Mouse (Mus musculus) kidney, postnatal 36 days (tissue): Measurements from ENCODE around the gene Ap3b1.

Experiments used
- DNase-seq, 2 experiments: peaks; one replicate each; pipeline ENCODE4 v3.0.0; 2021 to 2022; ENCODE audit warnings: mixed read lengths in 2 of 2

Gene Ap3b1

DNA sequence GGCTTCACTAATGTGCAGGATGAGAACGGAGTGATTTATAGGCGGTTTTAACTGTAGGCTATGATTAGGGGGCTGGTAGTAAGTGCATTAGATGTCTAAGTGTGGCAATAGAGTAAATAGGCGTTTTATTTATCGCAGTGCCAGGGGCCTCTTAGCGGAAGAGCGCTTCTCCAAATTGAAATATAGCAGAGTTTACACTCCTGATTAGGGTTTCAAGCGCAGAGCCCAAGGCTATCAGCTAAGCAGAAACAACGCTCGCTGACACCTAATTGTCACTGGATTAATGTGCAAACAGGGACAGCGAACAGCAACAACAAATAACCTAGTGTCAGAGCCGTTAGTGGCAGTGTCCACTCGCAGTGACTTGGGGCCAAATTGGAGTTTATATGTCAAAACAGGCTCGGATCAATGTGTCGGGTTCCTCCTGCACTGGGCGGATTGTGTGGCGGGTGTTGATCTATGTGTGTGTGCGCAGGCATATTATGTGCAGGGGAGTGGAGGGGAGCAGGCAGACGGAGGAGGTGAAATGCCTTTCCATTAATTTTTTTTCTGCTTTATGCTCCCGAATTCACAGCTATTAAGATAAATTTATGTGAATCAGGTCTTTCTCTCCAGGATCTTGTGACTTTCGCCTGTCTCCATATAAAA, 237.8 kb downstream of the Ap3b1 start:
- no peak for DNase-seq

DNA sequence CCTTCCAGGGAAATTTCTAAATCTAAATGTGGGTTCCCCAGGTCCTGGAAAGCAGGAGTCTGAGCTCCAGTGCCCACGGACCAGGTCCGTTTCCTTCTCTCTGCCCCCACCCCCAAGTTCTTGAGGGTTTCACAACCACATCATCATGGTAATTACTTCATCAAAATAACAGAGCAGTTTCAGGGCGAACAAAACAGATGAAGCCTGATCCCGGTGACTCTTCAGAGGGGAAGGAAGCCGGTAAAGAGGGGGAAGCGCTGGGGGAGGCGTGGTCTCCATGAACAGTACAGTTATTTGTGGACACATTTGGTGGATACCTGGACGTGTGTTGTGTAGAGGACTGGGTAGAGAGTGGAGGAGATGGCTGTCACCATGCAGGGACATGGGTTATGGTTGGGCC, 241.0 kb downstream of the Ap3b1 start:
- no peak for DNase-seq

DNA sequence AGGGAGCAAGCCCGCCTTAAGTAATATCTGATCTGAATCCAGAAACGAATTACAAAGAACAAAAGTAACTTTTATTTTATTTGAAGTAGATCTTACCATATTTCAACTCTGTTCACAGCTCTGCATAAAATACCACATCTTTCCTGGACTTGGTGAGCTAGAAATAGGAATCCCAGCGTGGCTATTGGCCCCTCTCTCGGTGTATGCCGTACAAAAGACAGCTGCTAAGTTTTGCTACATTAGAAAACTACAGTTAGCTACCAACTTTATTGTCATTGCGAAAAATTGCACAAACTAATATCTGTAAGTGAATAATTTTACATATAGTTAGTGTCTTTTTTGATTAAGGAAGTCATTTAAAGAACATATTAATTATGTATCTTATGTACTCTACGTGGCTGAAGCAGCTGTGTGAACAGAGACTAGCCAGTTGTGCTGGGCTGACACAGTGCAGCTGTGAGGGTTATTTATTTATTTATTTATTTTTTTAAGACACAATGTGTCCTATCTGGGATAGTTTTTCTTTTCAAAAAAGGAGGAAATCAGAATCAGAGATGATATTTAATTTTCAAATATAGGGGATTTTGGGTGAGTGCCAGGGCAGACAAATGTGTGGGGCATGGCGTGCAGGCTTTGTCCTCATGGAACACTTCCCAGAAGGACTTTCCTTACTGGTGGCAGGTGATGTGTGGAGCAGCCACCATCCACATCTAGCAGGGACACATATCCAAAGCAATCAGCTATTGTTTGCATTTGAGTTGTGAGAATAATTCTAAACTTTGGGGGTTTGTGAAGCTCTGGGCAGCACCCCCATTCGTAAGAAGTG, 248.5 kb downstream of the Ap3b1 start:
- DNase-seq: no peak

DNA sequence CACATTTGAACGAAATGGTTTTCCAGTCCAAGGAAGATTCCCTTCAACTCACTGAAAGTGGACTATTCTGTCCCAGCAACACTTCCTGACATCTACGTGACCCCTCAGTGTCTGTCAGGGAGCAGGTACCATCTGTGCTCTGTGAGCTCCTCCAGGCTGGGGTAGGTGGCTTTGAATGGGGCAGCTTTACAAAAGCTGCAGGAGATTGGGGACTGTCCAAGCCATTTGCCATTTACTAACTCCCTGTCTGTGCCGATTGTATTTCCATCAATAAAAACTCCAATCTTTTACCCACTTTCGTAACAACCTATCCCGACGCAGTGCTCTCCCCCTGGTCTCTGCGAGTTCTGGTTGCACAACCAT, 249.1 kb downstream of the Ap3b1 start:
- DNase-seq: no peak

DNA sequence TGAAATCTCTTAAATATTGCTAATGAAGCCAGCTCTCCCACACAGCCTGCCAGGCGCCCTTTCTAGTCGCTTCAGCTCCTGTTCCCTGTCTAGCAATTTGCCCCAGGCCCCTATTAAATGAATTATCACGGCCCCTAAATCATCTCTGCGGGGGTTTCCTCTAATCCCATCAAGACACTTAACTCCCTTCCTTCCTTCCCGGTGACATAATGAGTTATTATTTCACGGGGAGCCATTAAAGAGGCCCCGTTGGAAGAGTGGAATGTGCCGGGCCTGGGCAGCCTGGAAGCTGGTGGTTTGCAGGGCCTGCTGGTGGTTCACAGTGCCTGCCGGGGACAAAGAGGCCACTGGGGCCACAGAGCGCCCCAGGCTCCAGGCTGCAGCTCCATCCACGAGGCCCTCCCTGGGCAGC, 249.7 kb downstream of the Ap3b1 start:
- no peak for DNase-seq

DNA sequence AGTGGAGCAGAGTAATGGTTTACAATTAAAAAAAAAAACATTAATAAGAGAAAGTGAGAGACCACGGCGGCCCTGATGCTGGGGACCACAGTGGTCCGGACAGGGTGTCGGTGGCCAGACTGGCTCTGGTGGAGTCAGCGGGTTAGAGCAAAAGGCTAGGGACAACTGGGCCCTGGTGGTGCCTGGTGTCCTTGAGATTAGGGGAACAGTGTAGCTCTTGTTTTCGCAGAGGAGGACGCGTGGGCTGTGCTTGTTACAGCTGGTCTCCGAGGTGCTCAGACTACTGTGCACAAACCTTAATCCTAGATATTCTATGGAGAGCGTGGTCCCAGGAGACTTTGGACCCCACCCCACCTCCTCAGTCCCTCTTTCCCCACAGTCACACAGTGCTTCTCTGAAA, 250.2 kb downstream of the Ap3b1 start:
- DNase-seq: no peak
